Mouse (Mus musculus): ENCODE data around the gene Inpp5a.

Inpp5a gene

GRCm38 (mm10) chr7:139388670-139389212, at the start of gene Inpp5a:
Inpp5a (plus strand) TSS chr7:139389109.
- DNase-seq (ENCODE audit: low read depth, low spot score): peak; percentile 100

GRCm38 (mm10) chr7:139339184-139339583, 49.7 kb upstream of the Inpp5a start:
- no peak for DNase-seq (ENCODE audit: low read depth, low spot score)

GRCm38 (mm10) chr7:139341020-139341660, 47.8 kb upstream of the Inpp5a start:
- DNase-seq (ENCODE audit: low read depth, low spot score): no peak

GRCm38 (mm10) chr7:139342809-139343208, 46.1 kb upstream of the Inpp5a start:
- no peak for DNase-seq (ENCODE audit: low read depth, low spot score)

GRCm38 (mm10) chr7:139347051-139347450, 41.9 kb upstream of the Inpp5a start:
- no peak for DNase-seq (ENCODE audit: low read depth, low spot score)

GRCm38 (mm10) chr7:139350606-139351005, 38.3 kb upstream of the Inpp5a start:
- no peak for DNase-seq (ENCODE audit: low read depth, low spot score)

- DNase-seq (ENCODE audit: low read depth, low spot score): no peak
Measured at GRCm38 (mm10) chr7:139354370-139355139, 34.4 kb upstream of the Inpp5a start.

- no peak for DNase-seq (ENCODE audit: low read depth, low spot score)
Measured at GRCm38 (mm10) chr7:139357043-139357442, 31.9 kb upstream of the Inpp5a start.

- DNase-seq (ENCODE audit: low read depth, low spot score): no peak
Measured at GRCm38 (mm10) chr7:139359906-139360305, 29.0 kb upstream of the Inpp5a start.

GRCm38 (mm10) chr7:139360890-139361559, 27.9 kb upstream of the Inpp5a start:
- no peak for DNase-seq (ENCODE audit: low read depth, low spot score)

- DNase-seq (ENCODE audit: low read depth, low spot score): no peak
Measured at GRCm38 (mm10) chr7:139361799-139362198, 27.1 kb upstream of the Inpp5a start.

GRCm38 (mm10) chr7:139362514-139362913, 26.4 kb upstream of the Inpp5a start:
- no peak for DNase-seq (ENCODE audit: low read depth, low spot score)

GRCm38 (mm10) chr7:139363281-139364004, 25.5 kb upstream of the Inpp5a start:
- DNase-seq (ENCODE audit: low read depth, low spot score): no peak

- no peak for DNase-seq (ENCODE audit: low read depth, low spot score)
Measured at GRCm38 (mm10) chr7:139364005-139364557, 24.8 kb upstream of the Inpp5a start.

GRCm38 (mm10) chr7:139364936-139365830, 23.7 kb upstream of the Inpp5a start:
- DNase-seq (ENCODE audit: low read depth, low spot score): no peak

GRCm38 (mm10) chr7:139366131-139366530, 22.8 kb upstream of the Inpp5a start:
- no peak for DNase-seq (ENCODE audit: low read depth, low spot score)

- no peak for DNase-seq (ENCODE audit: low read depth, low spot score)
Measured at GRCm38 (mm10) chr7:139366549-139366948, 22.4 kb upstream of the Inpp5a start.

- DNase-seq (ENCODE audit: low read depth, low spot score): no peak
Measured at GRCm38 (mm10) chr7:139368218-139368617, 20.7 kb upstream of the Inpp5a start.

- no peak for DNase-seq (ENCODE audit: low read depth, low spot score)
Measured at GRCm38 (mm10) chr7:139368722-139369380, 20.1 kb upstream of the Inpp5a start.

Data from CD4-positive helper T cell, adult 2 months (primary cell).